Mouse (Mus musculus): ENCODE data around the gene Nav1. TPM values are rescaled to one million over a fixed set of nuclear protein-coding genes. Genes with fewer than 3 reads are reported as not detected.

Nav1 gene
- polyA plus RNA-seq, 1 experiment from 2014 or later: 34.9 TPM

DNA sequence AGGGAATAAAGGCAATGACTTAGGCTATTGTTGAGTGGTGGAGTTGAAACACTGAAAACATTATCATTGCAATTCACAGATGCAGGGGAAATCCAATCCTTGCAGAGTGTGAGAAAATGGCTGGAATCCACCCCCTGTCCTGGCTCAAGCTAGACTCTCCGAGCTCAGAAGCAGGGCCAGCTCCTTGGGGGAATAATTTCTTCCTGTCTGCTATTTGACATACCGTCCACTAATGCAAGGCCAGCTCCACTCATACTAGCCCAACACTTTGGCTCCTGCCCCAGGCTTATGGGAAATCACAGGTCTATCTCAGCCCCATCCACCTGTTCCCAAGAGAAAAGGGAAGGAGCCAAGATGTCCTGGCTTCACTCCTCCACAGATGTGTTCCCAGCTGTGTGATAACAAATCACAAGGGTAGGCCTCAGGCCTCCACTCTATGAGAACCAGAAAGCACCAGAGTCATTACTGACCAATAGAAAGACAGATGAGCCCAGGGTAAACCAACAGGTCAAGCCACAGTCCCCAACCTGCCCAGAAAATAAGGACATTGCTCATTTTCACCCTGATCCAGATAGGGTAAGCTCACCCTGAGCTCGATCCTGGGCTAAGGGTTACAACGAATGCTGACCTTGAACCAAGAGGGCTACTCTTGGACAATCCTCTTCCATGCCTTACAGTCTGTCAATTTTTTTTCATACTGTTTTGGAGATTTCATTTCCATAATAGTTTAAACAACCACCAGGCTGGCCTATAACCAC is 32.5 kb downstream of the Nav1 start:
- H3K36me3 ChIP-seq: peaks cover 11% of the 10 kb centered on the region
- no peak overlapping the region for H3K4me2 ChIP-seq
- H3K9me3 ChIP-seq: no peaks in the 10 kb centered on the region
- no peak overlapping the region for H3K9ac ChIP-seq
- H3K4me3 ChIP-seq: no peak overlapping the region
- H3K27ac ChIP-seq (replicated peaks): no peak overlapping the region
- no peak for ATAC-seq (ENCODE audit: low read depth)
- no peaks in the 10 kb centered on the region for H3K27me3 ChIP-seq
- H3K4me1 ChIP-seq (replicated peaks): peaks cover 84% of the 10 kb centered on the region
- 79% methylated on average over 4 of the region's 4 CpGs for WGBS

DNA sequence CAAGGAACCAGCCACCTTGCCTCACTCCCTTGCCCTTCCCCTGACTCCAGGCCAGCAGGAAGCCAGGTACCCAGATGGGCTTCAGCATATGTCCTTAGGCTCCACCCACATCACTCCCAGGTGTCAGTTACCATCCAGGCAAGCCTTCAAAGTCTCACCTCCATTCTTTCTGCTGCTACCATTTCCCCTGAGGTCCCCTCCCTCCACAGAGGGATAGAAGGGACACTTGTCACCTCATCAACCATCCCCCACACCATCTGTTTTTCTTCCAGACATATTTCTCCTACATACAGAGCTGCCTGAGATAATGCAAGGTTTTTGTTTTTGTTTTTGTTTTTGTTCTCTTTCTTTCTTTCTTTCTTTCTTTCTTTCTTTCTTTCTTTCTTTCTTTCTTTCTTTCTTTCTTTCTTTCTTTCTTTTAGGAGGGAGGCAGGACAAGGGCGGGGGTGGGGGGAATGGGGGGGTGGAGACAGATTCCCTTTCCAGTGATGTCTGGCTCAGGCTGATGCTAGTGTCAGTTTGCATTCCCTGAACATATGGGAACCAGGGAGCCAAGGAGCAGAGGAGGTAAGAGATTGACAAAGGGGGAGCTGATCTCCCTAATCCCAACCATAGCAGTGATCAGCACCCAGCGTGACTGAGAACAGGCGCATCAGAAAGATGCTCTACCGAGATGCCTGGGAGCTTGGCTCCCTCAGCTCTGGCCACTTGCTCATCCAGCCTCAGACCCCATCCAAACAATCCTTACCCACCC is 34.8 kb downstream of the Nav1 start:
- Histone ChIP-seq H3K36me3 (peaks cover 11% of the 10 kb centered on the region), H3K27ac (replicated peaks) (peak overlapping the region; percentile 67), H3K4me3 (no peak overlapping the region), H3K4me1 (replicated peaks) (peaks cover 71% of the 10 kb centered on the region), H3K9me3 (no peaks in the 10 kb centered on the region), H3K9ac (peak overlapping the region; percentile 41; the same call in 1 of the 2 replicates), H3K27me3 (no peaks in the 10 kb centered on the region), H3K4me2 (no peak overlapping the region)
- ATAC-seq (ENCODE audit: low read depth): no peak
- WGBS: 58% methylated on average over 4 of the region's 4 CpGs

DNA sequence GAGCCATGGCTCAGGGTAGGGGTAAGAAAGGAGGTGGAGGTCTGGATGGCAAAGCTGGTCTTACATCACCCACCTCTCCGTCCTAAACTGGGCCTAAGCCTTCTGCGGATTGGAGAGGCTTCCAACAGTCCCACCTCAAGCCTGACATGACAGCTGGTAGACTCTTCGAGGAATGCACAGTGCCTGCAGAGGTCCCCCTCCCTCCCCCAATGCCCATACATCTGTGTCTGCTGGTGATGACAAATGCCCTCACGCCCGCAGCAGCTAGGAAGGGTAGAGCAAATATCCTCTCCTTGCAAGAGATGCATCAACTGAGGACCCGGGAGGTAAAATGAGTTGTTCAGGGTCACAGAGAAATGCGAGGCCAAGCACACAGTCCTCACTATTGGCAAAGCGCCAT is 39.0 kb downstream of the Nav1 start:
- 75% methylated on average over 8 of the region's 8 CpGs for WGBS
- H3K27ac ChIP-seq (replicated peaks): no peak overlapping the region
- no peaks in the 10 kb centered on the region for H3K27me3 ChIP-seq
- ATAC-seq (ENCODE audit: low read depth): no peak
- H3K36me3 ChIP-seq: peaks cover 14% of the 10 kb centered on the region
- peaks cover 64% of the 10 kb centered on the region for H3K4me1 ChIP-seq (replicated peaks)
- H3K9ac ChIP-seq: no peak overlapping the region
- H3K9me3 ChIP-seq: no peaks in the 10 kb centered on the region
- H3K4me2 ChIP-seq: no peak overlapping the region
- no peak overlapping the region for H3K4me3 ChIP-seq

DNA sequence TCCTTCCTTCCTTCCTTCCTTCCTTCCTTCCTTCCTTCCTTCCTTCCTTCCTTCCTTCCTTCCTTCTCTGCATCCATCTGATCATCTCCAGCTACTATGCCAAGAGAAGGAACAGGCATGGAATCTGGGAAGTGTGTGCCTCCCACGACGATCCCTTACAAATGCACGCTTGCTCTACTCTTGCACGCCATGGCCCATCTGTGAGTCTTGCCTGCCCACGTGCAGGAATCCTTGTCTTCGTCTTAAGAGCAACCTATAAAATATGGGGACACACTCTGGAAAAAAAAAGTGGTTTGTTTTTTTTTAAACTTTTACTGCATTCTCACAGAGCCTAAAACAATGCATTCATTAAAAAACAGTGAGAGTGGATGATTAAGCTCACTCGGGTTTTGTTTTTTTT is 40.5 kb downstream of the Nav1 start:
- peaks cover 8% of the 10 kb centered on the region; the same call in 1 of the 2 replicates for H3K36me3 ChIP-seq
- peaks cover 67% of the 10 kb centered on the region for H3K4me1 ChIP-seq (replicated peaks)
- H3K9me3 ChIP-seq: no peaks in the 10 kb centered on the region
- WGBS: 76% methylated on average over 7 of the region's 7 CpGs
- H3K9ac ChIP-seq: no peak overlapping the region
- ATAC-seq (ENCODE audit: low read depth): no peak
- no peak overlapping the region for H3K27ac ChIP-seq (replicated peaks)
- no peaks in the 10 kb centered on the region for H3K27me3 ChIP-seq
- H3K4me2 ChIP-seq: no peak overlapping the region
- no peak overlapping the region for H3K4me3 ChIP-seq

DNA sequence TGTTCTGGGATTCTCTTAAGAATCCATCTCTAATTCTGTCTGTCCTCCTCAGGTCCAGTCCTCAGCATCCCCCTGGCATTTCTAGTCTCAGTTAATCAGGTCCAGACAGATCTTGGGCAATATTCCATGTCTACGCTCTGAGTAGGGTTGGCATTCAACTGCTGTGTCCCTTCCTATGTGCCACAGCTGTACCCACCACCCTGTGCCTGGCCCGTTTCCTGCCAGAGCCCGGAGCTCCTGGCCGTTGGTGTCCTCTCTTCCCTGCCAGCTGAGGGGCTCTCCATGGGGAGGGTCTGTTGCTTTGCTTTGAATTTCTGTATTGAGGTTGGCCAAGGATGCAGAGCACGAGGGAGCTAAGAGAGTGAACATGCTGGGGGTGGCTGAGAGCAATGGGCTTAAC is 41.3 kb downstream of the Nav1 start:
- Histone ChIP-seq H3K4me3 (no peak overlapping the region), H3K4me1 (replicated peaks) (peaks cover 73% of the 10 kb centered on the region), H3K9me3 (no peaks in the 10 kb centered on the region), H3K36me3 (0 out of 2 replicates have a peak, but pooled peaks cover 3% of the 10 kb centered on the region), H3K27ac (replicated peaks) (peak overlapping the region; percentile 78), H3K4me2 (no peak overlapping the region), H3K27me3 (no peaks in the 10 kb centered on the region), H3K9ac (0 out of 2 replicates have a peak overlapping the region, but pooled peaks have one; percentile 22)
- ATAC-seq (ENCODE audit: low read depth): no peak
- WGBS: 79% methylated on average over 5 of the region's 5 CpGs

DNA sequence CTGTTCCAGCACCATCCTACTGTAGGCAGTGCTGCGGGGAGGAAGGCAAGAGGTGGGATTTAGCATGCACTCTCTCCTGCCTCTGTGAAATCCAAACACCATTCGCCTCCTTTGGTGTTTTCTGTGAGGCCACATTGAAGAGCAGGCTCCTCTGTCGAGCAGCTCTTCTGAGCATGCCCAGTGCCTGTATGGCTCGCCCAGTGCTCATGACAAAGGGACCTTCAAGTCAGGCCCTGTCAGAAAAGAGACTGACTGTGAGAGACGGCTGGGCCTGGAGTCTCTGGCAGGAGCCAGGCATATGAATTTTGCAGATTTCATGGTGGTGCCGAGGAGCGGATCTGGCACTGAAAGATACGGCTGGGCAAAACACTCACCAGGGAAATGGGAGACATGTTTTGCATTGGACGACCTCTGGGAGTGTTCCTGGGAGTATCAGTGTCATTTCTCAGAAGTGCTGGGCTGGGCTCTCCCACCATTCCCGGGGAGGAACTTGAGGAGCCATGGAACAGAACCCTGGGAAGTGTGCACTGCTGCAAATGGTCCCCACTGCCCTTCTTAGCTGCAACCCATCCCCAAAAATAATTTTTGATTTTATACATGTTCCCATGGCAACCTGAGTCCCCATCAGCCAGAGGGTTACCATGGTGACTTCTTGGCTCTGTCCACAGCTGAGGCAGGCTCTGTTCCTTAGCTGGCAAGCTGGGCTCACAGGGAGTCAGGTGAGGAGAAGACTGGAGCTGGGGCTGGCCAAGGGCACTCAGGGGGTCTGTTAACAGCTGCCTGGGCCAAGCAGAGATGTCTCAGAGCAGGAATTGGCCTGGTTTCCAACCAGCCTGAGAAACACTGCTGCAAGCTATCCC is 42.2 kb downstream of the Nav1 start:
- WGBS: 31% methylated on average over 10 of the region's 10 CpGs
- 0 out of 2 replicates have a peak, but pooled peaks cover 3% of the 10 kb centered on the region for H3K36me3 ChIP-seq
- H3K4me1 ChIP-seq (replicated peaks): peaks cover 73% of the 10 kb centered on the region

DNA sequence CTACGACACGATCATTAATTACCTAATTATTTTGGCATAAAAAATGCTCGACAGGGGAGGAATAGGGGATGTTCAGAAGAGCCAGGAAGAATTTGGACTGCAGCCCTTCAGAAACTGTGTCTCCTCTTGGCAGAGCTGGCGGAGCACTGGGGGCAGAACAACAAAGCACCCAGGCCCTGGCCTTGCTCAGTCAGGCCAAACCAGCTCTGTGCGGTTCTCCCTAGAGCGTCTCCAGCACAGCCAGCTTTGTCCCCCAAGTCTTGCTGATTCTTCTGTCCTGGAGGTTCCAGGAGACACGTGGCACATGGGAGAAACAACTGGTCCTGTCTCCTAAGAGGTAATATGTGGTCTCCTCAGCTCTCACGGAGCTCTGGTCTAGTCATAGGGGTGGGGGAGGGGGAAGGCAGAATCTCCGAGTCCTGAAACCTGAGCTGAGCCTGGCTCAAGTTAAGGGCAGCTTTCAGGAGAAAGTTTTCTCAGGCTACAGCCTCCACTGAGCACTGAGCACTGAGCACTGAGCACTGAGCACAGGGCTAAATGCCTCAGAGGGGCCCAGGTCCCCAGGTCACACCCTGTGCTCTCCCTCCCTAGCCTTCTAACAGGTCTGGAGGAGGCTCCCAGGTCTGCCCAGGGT is 43.2 kb downstream of the Nav1 start:
- Histone ChIP-seq H3K27me3 (no peaks in the 10 kb centered on the region), H3K9me3 (no peaks in the 10 kb centered on the region), H3K4me1 (replicated peaks) (peaks cover 76% of the 10 kb centered on the region), H3K4me2 (no peak overlapping the region), H3K36me3 (0 out of 2 replicates have a peak, but pooled peaks cover 3% of the 10 kb centered on the region), H3K9ac (no peak overlapping the region), H3K27ac (replicated peaks) (0 out of 2 replicates have a peak overlapping the region, but pooled peaks have one; percentile 38), H3K4me3 (no peak overlapping the region)
- WGBS: 35% methylated on average over 9 of the region's 9 CpGs
- peak; percentile 14; the same call in 1 of the 2 replicates for ATAC-seq (ENCODE audit: low read depth)

More for the DNA sequence above, 42.2 kb downstream of the Nav1 start:
- Histone ChIP-seq H3K4me2 (no peak overlapping the region), H3K9me3 (no peaks in the 10 kb centered on the region), H3K27me3 (no peaks in the 10 kb centered on the region), H3K27ac (replicated peaks) (peak overlapping the region; percentile 78), H3K4me3 (no peak overlapping the region), H3K9ac (peak overlapping the region; percentile 31; the same call in 1 of the 2 replicates)
- ATAC-seq (ENCODE audit: low read depth): peak; percentile 59; the same call in 1 of the 2 replicates

DNA sequence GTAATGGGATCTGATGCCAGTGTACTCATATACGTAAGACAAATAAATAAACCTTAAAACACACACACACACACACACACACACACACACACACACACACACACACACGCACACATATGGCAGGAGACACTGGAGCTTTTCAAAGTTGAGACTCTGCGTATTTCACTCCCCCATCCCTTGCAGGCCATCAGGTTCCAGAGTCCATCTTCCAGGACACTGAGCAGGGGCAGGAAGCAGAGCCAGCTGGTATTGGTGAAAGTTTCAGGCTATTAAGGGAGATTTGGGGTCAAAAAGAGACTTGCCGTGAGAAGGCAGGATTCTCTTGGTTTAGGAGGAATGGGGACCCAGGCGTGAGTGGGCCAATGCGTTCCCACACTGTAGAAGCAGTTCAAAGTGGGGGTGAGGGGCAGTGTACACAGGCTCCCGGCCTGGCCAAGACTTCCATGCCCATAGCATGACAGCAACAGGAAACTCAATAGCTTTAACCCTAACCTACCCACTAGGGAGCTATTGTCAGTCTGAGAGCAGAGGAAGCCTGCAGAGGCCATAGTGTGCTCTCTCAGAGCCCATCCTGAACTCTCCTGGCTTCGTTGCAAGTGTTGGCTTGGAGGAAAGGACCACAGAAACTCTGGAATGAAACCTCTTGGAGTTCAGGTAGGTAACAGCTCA is 44.0 kb downstream of the Nav1 start:
- 68% methylated on average over 8 of the region's 8 CpGs for WGBS
- no peak overlapping the region for H3K4me2 ChIP-seq
- no peak overlapping the region for H3K9ac ChIP-seq
- no peaks in the 10 kb centered on the region for H3K27me3 ChIP-seq
- 0 out of 2 replicates have a peak, but pooled peaks cover 3% of the 10 kb centered on the region for H3K36me3 ChIP-seq
- H3K4me3 ChIP-seq: no peak overlapping the region
- ATAC-seq (ENCODE audit: low read depth): no peak
- peaks cover 75% of the 10 kb centered on the region for H3K4me1 ChIP-seq (replicated peaks)
- H3K9me3 ChIP-seq: no peaks in the 10 kb centered on the region
- H3K27ac ChIP-seq (replicated peaks): no peak overlapping the region

DNA sequence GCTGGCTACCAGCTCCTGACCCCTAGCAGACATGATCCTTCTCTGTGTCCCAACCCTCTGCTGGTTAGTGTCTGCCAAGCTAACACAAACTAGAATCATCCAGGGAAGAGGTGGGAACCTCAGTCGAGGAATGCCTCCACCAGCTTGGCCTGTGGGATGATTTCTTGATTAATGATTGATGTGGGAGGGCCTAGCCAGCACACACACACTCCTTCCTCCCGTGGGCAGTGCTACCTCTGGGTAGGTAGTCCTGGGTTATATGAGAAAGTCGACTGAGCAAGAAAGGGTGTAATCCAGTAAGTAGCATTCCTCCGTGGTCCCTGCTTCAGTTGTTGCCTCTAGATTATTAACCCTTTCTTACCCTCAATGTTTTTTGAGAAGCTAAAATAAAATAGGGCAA is 45.0 kb downstream of the Nav1 start:
- H3K4me1 ChIP-seq (replicated peaks): peaks cover 80% of the 10 kb centered on the region
- no peak overlapping the region for H3K4me2 ChIP-seq
- H3K27ac ChIP-seq (replicated peaks): no peak overlapping the region
- no peak for ATAC-seq (ENCODE audit: low read depth)
- H3K36me3 ChIP-seq: 0 out of 2 replicates have a peak, but pooled peaks cover 3% of the 10 kb centered on the region
- H3K9me3 ChIP-seq: no peaks in the 10 kb centered on the region
- H3K27me3 ChIP-seq: no peaks in the 10 kb centered on the region
- H3K4me3 ChIP-seq: no peak overlapping the region
- 16% methylated on average over 4 of the region's 4 CpGs for WGBS
- no peak overlapping the region for H3K9ac ChIP-seq

DNA sequence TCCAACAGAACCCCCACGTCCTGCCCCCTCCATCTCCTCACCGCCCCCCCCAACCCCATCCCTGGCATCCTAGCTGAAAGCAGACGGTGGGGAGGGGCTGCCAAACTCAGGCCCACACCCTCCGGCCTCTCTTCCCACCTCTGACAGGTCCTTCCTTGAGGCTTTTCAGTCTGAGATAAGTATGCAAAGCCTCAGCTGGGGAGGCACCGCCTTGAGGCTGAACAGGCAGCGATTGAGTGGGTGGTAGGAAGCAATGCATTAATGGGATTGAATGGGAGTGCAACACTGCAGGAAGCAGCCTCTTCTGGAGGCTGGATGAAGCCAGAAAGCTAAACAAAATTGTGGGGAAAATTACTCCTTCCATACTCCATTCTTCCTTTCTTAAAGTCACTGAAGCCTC is 45.8 kb downstream of the Nav1 start:
- H3K4me3 ChIP-seq: no peak overlapping the region
- WGBS: 48% methylated on average over 6 of the region's 6 CpGs
- no peak overlapping the region for H3K9ac ChIP-seq
- H3K36me3 ChIP-seq: 0 out of 2 replicates have a peak, but pooled peaks cover 3% of the 10 kb centered on the region
- H3K27me3 ChIP-seq: no peaks in the 10 kb centered on the region
- peak overlapping the region; percentile 67 for H3K27ac ChIP-seq (replicated peaks)
- no peaks in the 10 kb centered on the region for H3K9me3 ChIP-seq
- ATAC-seq (ENCODE audit: low read depth): no peak
- H3K4me2 ChIP-seq: no peak overlapping the region
- peaks cover 89% of the 10 kb centered on the region for H3K4me1 ChIP-seq (replicated peaks)

DNA sequence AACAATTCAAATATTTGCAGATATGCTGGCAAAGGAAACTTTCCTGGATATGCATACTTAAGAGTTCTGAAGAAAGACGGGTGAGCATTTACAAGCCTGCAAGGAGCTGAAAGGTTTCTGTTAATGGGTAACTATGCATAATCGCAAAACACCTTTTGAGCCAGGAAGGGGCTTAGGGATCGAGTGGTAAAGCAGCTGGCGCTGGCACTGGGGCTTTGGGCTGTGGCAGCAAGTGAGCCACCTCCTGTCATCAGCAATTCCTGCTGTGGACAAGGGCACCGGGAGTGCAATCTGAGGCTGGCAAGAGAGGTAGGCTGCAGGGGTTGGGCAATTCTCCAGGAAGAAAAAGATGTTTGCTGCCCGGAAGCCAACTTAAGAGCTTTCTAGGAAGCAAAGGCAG is 49.1 kb downstream of the Nav1 start:
- WGBS: 31% methylated on average over 6 of the region's 6 CpGs

More for the DNA sequence above, 49.1 kb downstream of the Nav1 start:
- ATAC-seq (ENCODE audit: low read depth): no peak
- H3K27me3 ChIP-seq: no peaks in the 10 kb centered on the region
- H3K4me1 ChIP-seq (replicated peaks): peaks cover 89% of the 10 kb centered on the region
- no peak overlapping the region for H3K9ac ChIP-seq
- H3K4me3 ChIP-seq: no peak overlapping the region
- H3K4me2 ChIP-seq: no peak overlapping the region
- no peaks in the 10 kb centered on the region for H3K9me3 ChIP-seq
- no peak overlapping the region for H3K27ac ChIP-seq (replicated peaks)
- no peaks in the 10 kb centered on the region for H3K36me3 ChIP-seq

All from neural tube, embryonic 13.5 days (tissue).